Mouse (Mus musculus): ENCODE data around the gene Spink8.
A peak's percentile ranks its signal among the peaks of the same experiment; 100 is the strongest.

The Spink8 gene

GRCm38 (mm10) chr9:109874797-109875691 lies 63.0 kb downstream of the Spink8 start, which contains the start of gene Cdc25a:
TSS of gene Cdc25a (plus strand) at chr9:109875579.
- peak; percentile 94 to 96 for DNase-seq

- DNase-seq, result no peak
Measured at GRCm38 (mm10) chr9:109875695-109876601, 63.9 kb downstream of the Spink8 start.

Data from B cell, adult 2 months (primary cell).